Mouse (Mus musculus): ENCODE data around the gene Unc80. TPM values are rescaled to one million over a fixed set of nuclear protein-coding genes. Genes with fewer than 3 reads are reported as not detected.
A peak's percentile ranks its signal among the peaks of the same experiment; 100 is the strongest.

The Unc80 gene
- polyA plus RNA-seq, 1 experiment = not detected

GRCm38 (mm10) chr1:66495310-66496012 lies 27.3 kb downstream of the Unc80 start:
- TF ChIP-seq POLR2A (IDR thresholded peaks at IDR 0.05; ENCODE audit: low read depth, low read length) (no peak), CTCF (IDR thresholded peaks at IDR 0.05; ENCODE audit: extremely low read depth, insufficient read depth, insufficient read length, insufficient replicate concordance) (no peak)
- no peaks in the 10 kb centered on the region for H3K4me1 ChIP-seq (ENCODE audit: control insufficient read depth, insufficient read depth, insufficient read length)
- no peak for DNase-seq (ENCODE audit: low read depth in 1 of 2, low spot score in 2 of 2)
- 87% methylated on average over 3 of the region's 3 CpGs for WGBS
- H3K27me3 ChIP-seq (ENCODE audit: control insufficient read depth, insufficient read depth, low read length) = no peaks in the 10 kb centered on the region
- H3K36me3 ChIP-seq (ENCODE audit: control insufficient read depth, insufficient read depth, low read length) = no peaks in the 10 kb centered on the region
- no peak overlapping the region for H3K27ac ChIP-seq (ENCODE audit: insufficient read depth, low read length)
- H3K4me3 ChIP-seq (ENCODE audit: extremely low read depth, insufficient read depth, insufficient read length) = no peak overlapping the region

- WGBS = 80% methylated on average over 3 of the region's 3 CpGs
- no peak overlapping the region for H3K27ac ChIP-seq (ENCODE audit: insufficient read depth, low read length)
- TF ChIP-seq POLR2A (IDR thresholded peaks at IDR 0.05; ENCODE audit: low read depth, low read length) (no peak), CTCF (IDR thresholded peaks at IDR 0.05; ENCODE audit: extremely low read depth, insufficient read depth, insufficient read length, insufficient replicate concordance) (no peak)
- DNase-seq (ENCODE audit: low read depth in 1 of 2, low spot score in 2 of 2) = no peak
- no peaks in the 10 kb centered on the region for H3K36me3 ChIP-seq (ENCODE audit: control insufficient read depth, insufficient read depth, low read length)
- no peak overlapping the region for H3K4me3 ChIP-seq (ENCODE audit: extremely low read depth, insufficient read depth, insufficient read length)
- H3K27me3 ChIP-seq (ENCODE audit: control insufficient read depth, insufficient read depth, low read length) = no peaks in the 10 kb centered on the region
- no peaks in the 10 kb centered on the region for H3K4me1 ChIP-seq (ENCODE audit: control insufficient read depth, insufficient read depth, insufficient read length)
Measured at GRCm38 (mm10) chr1:66550812-66551211, 82.6 kb downstream of the Unc80 start.

GRCm38 (mm10) chr1:66552396-66552966 lies 84.3 kb downstream of the Unc80 start:
- H3K27me3 ChIP-seq (ENCODE audit: control insufficient read depth, insufficient read depth, low read length) = no peaks in the 10 kb centered on the region
- peak in 1 of 2 experiments; percentile 30 for DNase-seq (ENCODE audit: low read depth in 1 of 2, low spot score in 2 of 2)
- H3K27ac ChIP-seq (ENCODE audit: insufficient read depth, low read length) = peak overlapping the region; percentile 29; the same call in 1 of the 2 replicates
- H3K4me3 ChIP-seq (ENCODE audit: extremely low read depth, insufficient read depth, insufficient read length) = no peak overlapping the region
- 54% methylated on average over 5 of the region's 5 CpGs for WGBS
- no peaks in the 10 kb centered on the region for H3K4me1 ChIP-seq (ENCODE audit: control insufficient read depth, insufficient read depth, insufficient read length)
- TF ChIP-seq CTCF (IDR thresholded peaks at IDR 0.05; ENCODE audit: extremely low read depth, insufficient read depth, insufficient read length, insufficient replicate concordance) = no peak
- no peak for TF ChIP-seq POLR2A (IDR thresholded peaks at IDR 0.05; ENCODE audit: low read depth, low read length)
- no peaks in the 10 kb centered on the region for H3K36me3 ChIP-seq (ENCODE audit: control insufficient read depth, insufficient read depth, low read length)

- WGBS = 93% methylated on average over 1 of the region's 1 CpGs
- TF ChIP-seq POLR2A (IDR thresholded peaks at IDR 0.05; ENCODE audit: low read depth, low read length) = no peak
- no peak for TF ChIP-seq CTCF (IDR thresholded peaks at IDR 0.05; ENCODE audit: extremely low read depth, insufficient read depth, insufficient read length, insufficient replicate concordance)
- H3K27ac ChIP-seq (ENCODE audit: insufficient read depth, low read length) = no peak overlapping the region
- no peak for DNase-seq (ENCODE audit: low read depth in 1 of 2, low spot score in 2 of 2)
- H3K36me3 ChIP-seq (ENCODE audit: control insufficient read depth, insufficient read depth, low read length) = no peaks in the 10 kb centered on the region
- no peaks in the 10 kb centered on the region for H3K4me1 ChIP-seq (ENCODE audit: control insufficient read depth, insufficient read depth, insufficient read length)
- H3K27me3 ChIP-seq (ENCODE audit: control insufficient read depth, insufficient read depth, low read length) = no peaks in the 10 kb centered on the region
- no peak overlapping the region for H3K4me3 ChIP-seq (ENCODE audit: extremely low read depth, insufficient read depth, insufficient read length)
Measured at GRCm38 (mm10) chr1:66561636-66562270, 93.6 kb downstream of the Unc80 start.

GRCm38 (mm10) chr1:66562332-66562731 lies 94.2 kb downstream of the Unc80 start:
- WGBS = 88% methylated on average over 2 of the region's 2 CpGs

GRCm38 (mm10) chr1:66569736-66570135 lies 101.6 kb downstream of the Unc80 start:
- DNase-seq (ENCODE audit: low read depth in 1 of 2, low spot score in 2 of 2) = no peak
- 83% methylated on average over 13 of the region's 13 CpGs for WGBS
- no peak overlapping the region for H3K4me3 ChIP-seq (ENCODE audit: extremely low read depth, insufficient read depth, insufficient read length)

More at GRCm38 (mm10) chr1:66562332-66562731, 94.2 kb downstream of the Unc80 start:
- H3K36me3 ChIP-seq (ENCODE audit: control insufficient read depth, insufficient read depth, low read length) = no peaks in the 10 kb centered on the region
- H3K4me3 ChIP-seq (ENCODE audit: extremely low read depth, insufficient read depth, insufficient read length) = no peak overlapping the region
- DNase-seq (ENCODE audit: low read depth in 1 of 2, low spot score in 2 of 2) = no peak
- H3K4me1 ChIP-seq (ENCODE audit: control insufficient read depth, insufficient read depth, insufficient read length) = no peaks in the 10 kb centered on the region
- H3K27me3 ChIP-seq (ENCODE audit: control insufficient read depth, insufficient read depth, low read length) = no peaks in the 10 kb centered on the region
- H3K27ac ChIP-seq (ENCODE audit: insufficient read depth, low read length) = no peak overlapping the region
- TF ChIP-seq POLR2A (IDR thresholded peaks at IDR 0.05; ENCODE audit: low read depth, low read length) = no peak
- TF ChIP-seq CTCF (IDR thresholded peaks at IDR 0.05; ENCODE audit: extremely low read depth, insufficient read depth, insufficient read length, insufficient replicate concordance) = no peak

More at GRCm38 (mm10) chr1:66569736-66570135, 101.6 kb downstream of the Unc80 start:
- H3K27ac ChIP-seq (ENCODE audit: insufficient read depth, low read length) = no peak overlapping the region
- no peaks in the 10 kb centered on the region for H3K4me1 ChIP-seq (ENCODE audit: control insufficient read depth, insufficient read depth, insufficient read length)
- TF ChIP-seq POLR2A (IDR thresholded peaks at IDR 0.05; ENCODE audit: low read depth, low read length) = no peak
- TF ChIP-seq CTCF (IDR thresholded peaks at IDR 0.05; ENCODE audit: extremely low read depth, insufficient read depth, insufficient read length, insufficient replicate concordance) = no peak
- H3K36me3 ChIP-seq (ENCODE audit: control insufficient read depth, insufficient read depth, low read length) = no peaks in the 10 kb centered on the region
- H3K27me3 ChIP-seq (ENCODE audit: control insufficient read depth, insufficient read depth, low read length) = no peaks in the 10 kb centered on the region
